Mouse (Mus musculus) thymus, postnatal 25 days (tissue): ENCODE data around the gene Mre11a.

Experiments used
- DNase-seq: peaks from one replicate; pipeline ENCODE4 v3.0.0; 2022

Mre11a gene

DNA sequence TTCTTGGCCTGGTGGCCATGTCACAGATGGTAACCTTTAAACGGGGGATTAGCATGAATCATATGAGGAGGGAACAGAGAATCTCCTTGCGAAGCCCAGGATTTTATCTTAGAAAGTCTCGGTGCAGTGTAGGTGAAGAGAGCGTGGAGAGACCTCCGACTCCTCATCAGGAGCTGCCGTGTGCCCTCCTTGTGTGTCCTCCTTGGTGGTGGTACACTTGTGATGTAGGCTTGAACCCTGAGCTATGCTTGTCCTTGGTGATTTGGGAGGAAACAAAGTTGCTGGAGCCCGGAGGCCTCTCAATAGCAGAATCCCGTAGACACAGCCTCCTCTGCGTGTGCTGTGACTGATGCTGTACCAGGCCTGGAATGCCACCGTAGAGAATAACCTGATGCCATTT lies 86.3 kb downstream of the Mre11a start:
- no peak for DNase-seq

DNA sequence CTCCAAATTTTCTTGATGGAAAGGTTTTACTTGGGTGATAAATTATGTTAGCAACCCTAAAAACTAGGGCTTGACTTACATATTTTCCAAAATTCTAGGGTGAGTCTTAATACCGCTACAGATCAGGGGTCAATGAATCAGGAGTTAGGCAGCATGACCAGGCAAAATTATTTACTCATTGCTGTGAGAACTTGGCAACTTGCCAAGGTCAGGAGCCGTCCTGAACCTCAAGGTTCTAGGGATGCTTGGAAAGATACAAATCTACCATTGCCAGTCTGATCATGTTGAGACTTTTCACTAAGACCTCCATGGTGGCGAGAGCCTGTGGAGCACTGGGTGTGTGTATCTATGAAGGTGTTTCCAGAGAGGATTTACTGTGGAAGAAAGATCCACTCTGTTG lies 87.1 kb downstream of the Mre11a start:
- DNase-seq: no peak

DNA sequence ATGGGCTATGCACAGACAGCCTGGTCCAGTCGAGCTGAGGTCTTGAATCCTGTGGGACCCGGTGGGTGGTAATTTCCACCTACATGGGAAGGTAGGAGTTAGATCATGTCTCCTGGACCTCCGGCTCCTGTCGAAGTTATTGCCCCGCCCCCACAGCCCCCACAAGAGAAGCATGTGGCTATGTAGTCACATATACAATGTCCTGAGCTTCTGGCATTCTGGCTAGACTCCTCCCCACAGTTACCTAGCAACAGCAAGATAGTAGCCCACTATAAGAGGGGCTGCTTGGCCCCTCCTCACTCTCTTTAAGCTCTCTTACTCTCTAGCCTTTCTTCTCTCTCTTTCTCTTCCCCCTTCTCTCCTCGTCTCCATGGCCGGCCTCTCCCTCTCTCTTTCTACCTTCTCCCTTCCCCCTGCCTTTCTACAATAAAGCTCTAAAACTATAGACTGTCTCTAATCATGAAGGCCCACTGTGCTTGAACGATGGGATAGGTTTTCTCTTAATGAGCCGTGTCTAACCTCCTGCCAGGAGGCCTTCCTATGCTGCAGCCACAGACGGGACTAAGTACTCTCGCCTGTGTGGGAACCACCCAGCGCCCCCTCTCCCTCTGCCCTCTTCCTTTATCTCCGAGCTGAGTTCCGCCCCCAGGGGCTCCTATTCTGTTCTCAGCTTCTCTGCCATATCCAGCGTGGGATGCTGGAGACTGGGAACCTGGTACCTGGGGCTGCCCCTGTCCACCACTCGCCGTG lies 87.9 kb downstream of the Mre11a start:
- DNase-seq: no peak

DNA sequence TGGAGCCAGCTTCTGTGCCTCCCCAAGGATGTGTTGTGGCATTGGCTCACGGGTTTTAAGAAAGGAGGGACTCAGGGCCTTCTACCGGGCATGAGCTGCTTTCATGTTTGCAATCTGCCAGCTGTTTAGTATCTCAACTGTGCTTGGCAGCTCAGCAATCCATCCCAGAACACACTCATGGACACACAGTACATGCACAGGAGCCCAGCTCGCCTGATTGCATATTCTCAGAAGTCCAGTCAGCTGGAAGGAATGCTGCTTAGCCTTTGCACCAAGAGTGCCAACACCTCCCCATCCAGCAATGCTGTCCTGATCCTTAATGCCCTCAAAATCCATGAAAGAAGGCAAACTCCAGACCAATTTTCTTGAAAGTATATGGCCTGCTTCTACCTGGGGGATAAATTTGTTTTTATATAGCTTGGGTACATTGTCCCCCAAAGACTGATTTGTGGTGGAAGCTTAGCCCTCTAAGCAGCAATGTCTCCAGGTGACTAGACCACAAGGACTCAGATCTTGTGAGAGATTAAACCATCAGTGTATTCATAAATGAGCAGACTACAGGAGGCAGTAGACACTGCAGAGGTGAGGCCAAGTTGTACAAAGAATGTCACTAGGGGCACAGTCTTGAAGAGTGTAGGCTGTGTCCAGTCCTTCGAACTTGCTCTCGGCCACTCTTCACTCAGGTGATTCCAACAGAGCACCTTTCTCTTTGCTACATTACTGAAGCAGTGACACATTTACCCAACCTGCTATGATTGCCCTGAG lies 91.5 kb downstream of the Mre11a start:
- no peak for DNase-seq

DNA sequence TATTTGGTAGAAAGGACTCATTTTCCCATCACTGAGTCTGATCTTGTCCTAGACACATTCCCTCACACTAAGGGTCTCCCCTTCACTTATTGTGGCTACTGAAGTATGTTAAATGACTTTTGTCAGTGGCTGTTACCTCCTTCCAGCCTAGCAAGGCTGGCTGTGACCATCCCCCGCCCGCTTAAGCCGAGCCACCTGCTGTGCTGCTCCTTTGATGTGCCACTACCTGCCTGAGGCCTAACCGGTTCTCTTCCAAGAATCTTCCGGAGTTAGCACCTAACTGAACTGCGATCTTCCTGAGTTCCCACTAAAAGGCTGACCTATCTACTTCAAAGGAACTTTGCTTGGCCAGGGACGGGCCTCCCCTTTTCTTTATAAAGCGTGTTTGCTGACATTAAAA lies 92.1 kb downstream of the Mre11a start:
- DNase-seq: peak; percentile 41

DNA sequence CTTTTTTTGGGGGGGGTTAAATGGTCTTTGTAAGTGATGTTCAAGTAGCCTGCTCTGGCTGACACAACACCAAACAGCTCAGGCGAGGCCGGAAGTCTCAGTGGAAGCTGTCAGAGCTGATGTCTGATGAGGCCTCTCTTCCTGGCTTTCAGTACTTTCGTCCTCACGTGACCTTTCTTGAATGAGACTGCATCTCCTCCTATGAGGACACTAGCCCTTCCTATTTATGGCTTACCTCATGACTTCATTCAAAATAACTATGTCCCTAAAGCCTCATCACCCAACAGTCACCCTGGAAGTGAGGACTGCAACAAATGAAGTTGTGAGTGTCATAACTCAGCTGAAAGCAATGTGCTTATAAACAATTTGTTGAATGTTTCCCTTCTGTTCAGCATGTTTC lies 100.2 kb downstream of the Mre11a start:
- no peak for DNase-seq

DNA sequence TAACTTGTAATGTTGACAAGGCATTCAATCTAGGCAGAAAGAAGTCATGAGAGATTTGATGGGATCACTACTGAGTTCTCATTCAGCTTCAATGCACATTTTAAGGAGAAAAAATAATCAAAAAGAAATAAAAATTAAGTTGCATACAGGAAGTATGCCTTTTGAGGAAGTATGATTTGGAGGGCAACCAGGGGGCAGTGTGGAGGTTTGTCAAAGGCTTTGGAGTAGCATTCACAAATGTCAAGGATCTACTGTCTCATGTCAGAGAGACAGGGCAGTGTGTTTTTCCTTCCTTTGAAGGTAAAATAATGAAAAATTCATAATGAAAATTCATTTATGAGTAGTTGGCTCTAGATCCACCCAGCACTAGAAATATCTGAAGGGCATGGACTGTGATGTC lies 100.7 kb downstream of the Mre11a start:
- DNase-seq: peak; percentile 61

DNA sequence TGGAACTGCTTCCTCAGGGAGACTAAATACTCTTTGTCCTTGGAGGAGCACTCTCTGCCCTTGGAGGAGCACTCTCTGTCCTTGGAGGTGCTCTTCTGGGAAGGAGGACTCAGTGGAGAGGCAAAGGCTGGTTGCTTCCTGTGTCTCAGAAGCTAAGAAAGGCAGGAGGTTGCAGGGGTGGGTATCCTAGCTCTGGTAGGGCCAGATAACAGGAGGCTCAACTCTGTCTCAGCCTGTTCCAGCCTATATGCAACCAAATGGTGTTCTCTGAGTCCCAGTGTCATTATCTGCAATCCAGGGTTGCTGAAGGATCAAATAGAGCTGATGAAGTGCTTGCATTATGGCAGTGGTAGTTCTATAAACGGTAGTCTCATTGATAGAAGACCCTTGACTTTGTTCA lies 101.5 kb downstream of the Mre11a start:
- DNase-seq: no peak
